Comparison of ENCODE assay signal across 23 mouse cellular contexts in genomic region chr14:20230063-20230491, GRCm38 (mm10). TPM values are rescaled to one million over a fixed set of nuclear protein-coding genes. Genes with fewer than 3 reads are reported as not detected.
DNase-seq lines count a peak whose midpoint lies in the region; ATAC-seq lines count a peak whose summit lies in the region.
"Had no signal": no experiment of that assay in that cellular context is flagged by ENCODE, and none has a peak within 500 bp of the region (broad histone marks: within the 10 kb centered on the region; RNA-seq: fewer than 3 reads in every experiment).

No protein-coding gene starts in this region.

- ATAC-seq in lung, embryonic 16.5 days (ENCODE audit: low read depth) = no peak
- peak; percentile 68 for ATAC-seq in kidney, embryonic 14.5 days (ENCODE audit: low FRiP score, low TSS enrichment)
- ATAC-seq in granulocyte monocyte progenitor cell, adult 5-6 weeks (replicated peaks; ENCODE audit: poor library complexity, severe bottlenecking) = no peak
- ATAC-seq: activated CD4-positive, CD25-positive, alpha-beta regulatory T cell, adult 4 months had no signal

- H3K4me1 ChIP-seq in lung, embryonic 16.5 days (replicated peaks; ENCODE audit: control insufficient read depth, insufficient read depth, low read length) = peaks cover 8% of the 10 kb centered on the region; the same call in 1 of the 2 replicates
- 0 out of 2 replicates have a peak, but pooled peaks cover 6% of the 10 kb centered on the region for H3K4me1 ChIP-seq in kidney, embryonic 14.5 days (ENCODE audit: control insufficient read depth, insufficient read depth, low read length)

- H3K36me3 ChIP-seq in lung, embryonic 16.5 days (ENCODE audit: control insufficient read depth, insufficient read depth, low read length) = no peaks in the 10 kb centered on the region
- no peaks in the 10 kb centered on the region for H3K36me3 ChIP-seq in kidney, embryonic 14.5 days (ENCODE audit: control insufficient read depth, insufficient read depth, low read length)
- H3K36me3 ChIP-seq: heart, embryonic 10.5 days; limb, embryonic 10.5 days; midbrain, embryonic 10.5 days; neural tube, embryonic 12.5 days had no signal

- H3K4me3 ChIP-seq in lung, embryonic 16.5 days (ENCODE audit: low read length) = no peak overlapping the region
- no peak overlapping the region for H3K4me3 ChIP-seq in kidney, embryonic 14.5 days (ENCODE audit: low read length)
- H3K4me3 ChIP-seq: heart, embryonic 10.5 days; limb, embryonic 10.5 days; midbrain, embryonic 10.5 days; neural tube, embryonic 12.5 days had no signal

- 73% methylated on average over 7 of the region's 7 CpGs for WGBS in lung, embryonic 16.5 days
- 52% methylated on average over 7 of the region's 7 CpGs for WGBS in kidney, embryonic 14.5 days

- no peak for DNase-seq in lung, postnatal 36 days
- peak; percentile 51 to 65 for DNase-seq in kidney, postnatal 4 days
- no peak for DNase-seq in adrenal gland, postnatal 10 days
- no peak for DNase-seq in cerebellum, adult 8-10 months
- DNase-seq: adrenal gland, postnatal 36 days; cerebellum, adult 9-10 months; gastrocnemius, postnatal 14 days; heart, postnatal 10 days; lung, adult 18-20 months; lung, postnatal 4 days; thymus, adult 2 months had no signal

- H3K9me3 ChIP-seq in lung, embryonic 16.5 days (ENCODE audit: control insufficient read depth, low read length) = no peaks in the 10 kb centered on the region
- peaks cover 4% of the 10 kb centered on the region; the same call in 1 of the 2 replicates for H3K9me3 ChIP-seq in kidney, embryonic 14.5 days (ENCODE audit: control insufficient read depth, low read length)
- H3K9me3 ChIP-seq: heart, embryonic 10.5 days; limb, embryonic 10.5 days; midbrain, embryonic 10.5 days; neural tube, embryonic 12.5 days had no signal

- H3K9ac ChIP-seq in lung, embryonic 16.5 days (ENCODE audit: low read length) = 0 out of 2 replicates have a peak overlapping the region, but pooled peaks have one; percentile 19
- no peak overlapping the region for H3K9ac ChIP-seq in kidney, embryonic 14.5 days (ENCODE audit: low read depth, low read length)
- H3K9ac ChIP-seq: hindbrain, embryonic 14.5 days; neural tube, embryonic 12.5 days had no signal

- H3K27me3 ChIP-seq in lung, embryonic 16.5 days (ENCODE audit: control insufficient read depth, insufficient read depth, low read depth, low read length) = no peaks in the 10 kb centered on the region
- H3K27me3 ChIP-seq in kidney, embryonic 14.5 days (ENCODE audit: control insufficient read depth, insufficient read depth, low read length) = no peaks in the 10 kb centered on the region
- H3K27me3 ChIP-seq: neural tube, embryonic 12.5 days; Patski had no signal

- no peak overlapping the region for H3K4me2 ChIP-seq in lung, embryonic 16.5 days (ENCODE audit: low read depth, low read length)
- H3K4me2 ChIP-seq in kidney, embryonic 14.5 days (replicated peaks; ENCODE audit: low read depth, low read length) = no peak overlapping the region
- H3K4me2 ChIP-seq: hindbrain, embryonic 14.5 days; neural tube, embryonic 12.5 days had no signal

- no peak overlapping the region for H3K27ac ChIP-seq in lung, embryonic 16.5 days (ENCODE audit: low read length)
- H3K27ac ChIP-seq in kidney, embryonic 14.5 days (ENCODE audit: low read depth, low read length) = peak overlapping the region; percentile 7; the same call in 1 of the 2 replicates
- H3K27ac ChIP-seq: heart, embryonic 10.5 days; hindbrain, embryonic 14.5 days; limb, embryonic 10.5 days; neural tube, embryonic 12.5 days had no signal

RNA-seq across cellular contexts. Expression of gene Kcnk16, which starts 38.9 kb away (rescaled TPM):
- 0.72 and 0.77 TPM in 2 replicates for polyA plus RNA-seq in lung, embryonic 16.5 days (2015; fragmentation: Nextera tagmentation; extraction: Ambion mirVana)
- polyA plus RNA-seq in kidney, embryonic 14.5 days (2014; fragmentation: Nextera tagmentation; extraction: Ambion mirVana) = not detected in 2 replicates
- not detected for total RNA-seq in adrenal gland, postnatal 10 days (2021)
- total RNA-seq in granulocyte monocyte progenitor cell, adult 5-6 weeks (2014; fragmentation: Nextera tagmentation) = not detected in 2 replicates
- total RNA-seq in granulocyte monocyte progenitor cell, adult 5-6 weeks (2017) = not detected in 2 replicates
- total RNA-seq: adrenal gland, postnatal 36 days; gastrocnemius, postnatal 14 days; heart, postnatal 10 days; layer of hippocampus, postnatal 25 days had no signal
- polyA plus RNA-seq: activated CD4-positive, CD25-positive, alpha-beta regulatory T cell, adult 4 months; frontal cortex, adult 2 months; hindbrain, embryonic 14.5 days; limb, embryonic 10.5 days; midbrain, embryonic 10.5 days; neural tube, embryonic 12.5 days; Patski had no signal

RNA-seq across cellular contexts. Expression of gene Kcnk5, which starts 48.5 kb away (rescaled TPM):
- polyA plus RNA-seq in lung, embryonic 16.5 days (2015; fragmentation: Nextera tagmentation; extraction: Ambion mirVana) = 13.7 and 14.2 TPM in 2 replicates
- polyA plus RNA-seq in kidney, embryonic 14.5 days (2014; fragmentation: Nextera tagmentation; extraction: Ambion mirVana) = 4.7 and 12.2 TPM in 2 replicates
- 1 to 10 TPM; 4.0 to 9.3 TPM for total RNA-seq in adrenal gland, postnatal 10 days (2021)
- total RNA-seq in granulocyte monocyte progenitor cell, adult 5-6 weeks (2014; fragmentation: Nextera tagmentation) = 2.0 TPM in 1 of 2 replicates, not detected in the other
- 3.1 and 4.2 TPM in 2 replicates for total RNA-seq in granulocyte monocyte progenitor cell, adult 5-6 weeks (2017)

Comparison
In these comparisons a context has a peak if more than half of its experiments do, and no peak if none do; other contexts are left out.
1. DNase-seq: peak in kidney, postnatal 4 days (2 of 2); none in lung, postnatal 36 days (single experiment), adrenal gland, postnatal 10 days (single experiment) and cerebellum, adult 8-10 months (single experiment).